Mouse (Mus musculus): ENCODE data around the gene Grik2.

- TF ChIP-seq ZC3H11A (IDR thresholded peaks at IDR 0.05; ENCODE audit: borderline replicate concordance, low read depth, low read length) (no peak), MAFK (IDR thresholded peaks at IDR 0.05; ENCODE audit: insufficient read depth, low read depth, low read length) (no peak), ZNF384 (IDR thresholded peaks at IDR 0.05; ENCODE audit: low read depth, low read length) (no peak)
Observed at GRCm38 (mm10) chr10:49794129-49794528, 5.6 kb upstream of the Grik2 start.
